Mouse (Mus musculus): ENCODE results near the gene Best1. TPM values are rescaled to one million over a fixed set of nuclear protein-coding genes. Genes with fewer than 3 reads are reported as not detected.

Best1 gene
- polyA plus RNA-seq, 1 experiment, result 3.8 TPM

Other genes with a start within 250 kb of the Best1 start
- gene Scgb2a2, start 154.1 kb downstream of the Best1 start, polyA plus RNA-seq (2012; rRNA removed), result not detected in 2 replicates
- gene Incenp, start 102.1 kb downstream of the Best1 start, polyA plus RNA-seq (2012; rRNA removed), result 4.9 and 7.9 TPM in 2 replicates
- gene Fth1, start 21.0 kb downstream of the Best1 start, polyA plus RNA-seq (2012; rRNA removed), result 2,402 and 3,491 TPM in 2 replicates
- 22.0 and 23.6 TPM in 2 replicates for gene Rab3il1, start within 50 bp of the Best1 start, polyA plus RNA-seq (2012; rRNA removed)
- 38.6 and 41.9 TPM in 2 replicates for gene Fads3, start 39.9 kb upstream of the Best1 start, polyA plus RNA-seq (2012; rRNA removed)
- gene Fads2, start 100.1 kb upstream of the Best1 start, polyA plus RNA-seq (2012; rRNA removed), result 156 and 173 TPM in 2 replicates
- gene Fads1, start 181.3 kb upstream of the Best1 start, polyA plus RNA-seq (2012; rRNA removed), result 75.3 and 95.1 TPM in 2 replicates
- 77.0 and 87.9 TPM in 2 replicates for gene Tmem258, start 202.4 kb upstream of the Best1 start, polyA plus RNA-seq (2012; rRNA removed)
- gene Fen1, start 202.5 kb upstream of the Best1 start, polyA plus RNA-seq (2012; rRNA removed), result 5.9 and 7.0 TPM in 2 replicates
- gene Myrf, start 239.1 kb upstream of the Best1 start, polyA plus RNA-seq (2012; rRNA removed), result 3.8 and 4.3 TPM in 2 replicates

Data from urinary bladder, adult 2 months (tissue).